Mouse (Mus musculus) intestine, embryonic 16.5 days (tissue): ENCODE results near the gene Rsrp1. TPM values are rescaled to one million over a fixed set of nuclear protein-coding genes. Genes with fewer than 3 reads are reported as not detected.

Source experiments
- polyA plus RNA-seq: library from polyadenylated mRNA; unstranded; fragments of >200 nt; fragmentation: Nextera tagmentation; extraction: Ambion mirVana; gene quantifications from 2 replicates; pipeline ENCODE4 v1.2.1, GENCODE M21; 2015

Rsrp1 gene
- polyA plus RNA-seq, 1 experiment from 2014 or later = 467 TPM

Other genes with a start within 250 kb of the Rsrp1 start
- gene Man1c1, start 219.3 kb upstream of the Rsrp1 start, polyA plus RNA-seq = 1.3 and 1.5 TPM in 2 replicates
- 19.0 and 19.6 TPM in 2 replicates for gene Ldlrap1, start 155.6 kb upstream of the Rsrp1 start, polyA plus RNA-seq
- 22.5 and 25.7 TPM in 2 replicates for gene Maco1, start 70.2 kb upstream of the Rsrp1 start, polyA plus RNA-seq
- gene Rhd, start 59.1 kb upstream of the Rsrp1 start, polyA plus RNA-seq = 3.6 and 10.1 TPM in 2 replicates
- 146 and 155 TPM in 2 replicates for gene Tmem50a, start 8.6 kb upstream of the Rsrp1 start, polyA plus RNA-seq
- 62.6 and 65.0 TPM in 2 replicates for gene Syf2, start 7.3 kb downstream of the Rsrp1 start, polyA plus RNA-seq
- 0.31 and 0.33 TPM in 2 replicates for gene Runx3, start 197.1 kb downstream of the Rsrp1 start, polyA plus RNA-seq